Mouse (Mus musculus) left cerebral cortex, adult 18-20 months (tissue): ENCODE measurements at regions not wholly inside any gene's neighbourhood (a gene's known extent, or its start where the extent isn't known, plus 50 kb on each side); places are given as distances from the start of the nearest gene placed in this dataset.

ENCODE experiments used
- DNase-seq, 2 experiments: peaks; one replicate each; pipeline ENCODE4 v3.0.0; 2021 to 2022; ENCODE audit warnings: low spot score in 2 of 2, mixed read lengths in 1 of 2
- microRNA-seq, 2 experiments: library from miRNA; unstranded; fragments of <30 nt; microRNA quantifications; one replicate each; pipeline ENCODE4 v1.2.0; 2021

GRCm38 (mm10) chr10:91967570-91968310, 754.5 kb downstream of the Nedd1 start:
- no peak for DNase-seq

DNA sequence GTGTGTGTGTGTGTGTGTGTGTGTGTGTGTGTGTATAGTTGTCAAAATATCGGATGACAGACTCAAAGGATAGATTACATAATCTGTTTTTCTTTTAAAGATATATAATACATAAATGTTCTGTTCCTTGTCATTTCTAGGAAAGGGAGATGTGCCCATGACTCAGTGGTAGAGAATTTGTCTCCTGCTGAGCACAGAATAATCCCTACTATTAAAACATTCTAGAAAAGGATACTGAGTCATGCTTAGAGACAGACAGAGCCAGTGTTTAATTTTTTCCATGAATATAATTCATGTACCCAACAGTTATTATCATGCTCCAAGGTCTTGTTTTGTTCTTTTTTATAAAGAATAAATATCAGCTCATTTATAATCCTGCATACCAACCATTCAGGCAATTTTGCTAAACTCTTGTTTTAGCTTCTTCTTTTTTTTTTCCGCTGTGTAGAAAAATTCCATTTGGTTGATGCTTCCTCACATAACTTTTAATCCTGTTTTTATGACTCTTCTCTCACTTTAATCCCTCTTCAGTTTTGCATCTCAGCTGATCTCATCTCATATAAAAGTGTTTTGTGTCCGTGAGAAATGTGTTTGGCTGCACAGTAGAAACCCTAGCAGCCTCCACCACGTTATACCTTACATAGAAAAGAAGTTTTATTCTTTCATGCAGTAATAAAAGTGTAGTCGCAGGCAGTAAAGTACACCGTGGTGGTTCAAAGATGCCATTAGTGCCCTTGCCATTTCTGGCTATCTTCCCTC, 762.3 kb downstream of the Nedd1 start:
- DNase-seq, result no peak

DNA sequence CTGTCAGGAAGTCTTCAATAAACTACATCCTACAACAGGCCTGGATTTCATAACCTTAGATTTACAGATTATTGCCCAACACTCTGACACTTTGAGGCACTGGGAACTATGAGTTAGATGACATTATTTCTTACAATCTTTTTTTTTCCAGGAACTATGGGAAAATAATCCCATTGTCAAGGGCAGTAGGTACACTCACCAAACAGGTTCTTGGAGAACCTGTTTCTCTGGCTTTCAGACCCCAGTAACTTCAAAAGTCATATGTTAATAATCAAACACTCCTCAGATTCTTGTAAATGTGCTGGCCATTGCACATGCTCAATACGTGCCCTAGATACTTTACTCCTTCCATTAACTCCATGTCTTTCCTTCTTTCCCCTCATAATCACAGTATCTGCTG, 769.1 kb downstream of the Nedd1 start:
- DNase-seq, result no peak

GRCm38 (mm10) chr10:91923626-91924025, 742.5 kb upstream of the Tmpo start:
- DNase-seq, result no peak

GRCm38 (mm10) chr10:91889864-91890263, 708.7 kb upstream of the Tmpo start:
- no peak for DNase-seq

- peak; percentile 14 to 44 for DNase-seq
Observed at GRCm38 (mm10) chr10:91888537-91888936, 707.4 kb upstream of the Tmpo start.

DNA sequence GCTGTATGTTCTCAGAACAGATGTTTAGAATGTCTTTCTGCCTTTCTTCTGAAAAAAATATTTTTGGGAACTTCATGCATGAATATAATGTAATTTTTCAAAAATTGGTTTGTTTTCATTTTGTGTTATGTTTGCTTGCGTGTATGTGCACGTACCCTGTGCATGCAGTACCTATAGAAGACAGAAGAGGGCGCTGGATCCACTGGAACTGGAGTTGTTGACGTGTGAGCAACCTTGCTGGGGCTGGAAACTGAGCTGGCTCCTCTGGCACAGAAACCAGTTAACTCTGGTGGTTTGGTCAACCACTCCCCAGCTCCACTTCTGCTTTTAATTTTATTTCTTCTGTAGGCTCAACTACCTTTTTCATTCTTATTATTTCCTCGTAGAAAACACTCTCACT, 702.0 kb upstream of the Tmpo start:
- no peak for DNase-seq

DNA sequence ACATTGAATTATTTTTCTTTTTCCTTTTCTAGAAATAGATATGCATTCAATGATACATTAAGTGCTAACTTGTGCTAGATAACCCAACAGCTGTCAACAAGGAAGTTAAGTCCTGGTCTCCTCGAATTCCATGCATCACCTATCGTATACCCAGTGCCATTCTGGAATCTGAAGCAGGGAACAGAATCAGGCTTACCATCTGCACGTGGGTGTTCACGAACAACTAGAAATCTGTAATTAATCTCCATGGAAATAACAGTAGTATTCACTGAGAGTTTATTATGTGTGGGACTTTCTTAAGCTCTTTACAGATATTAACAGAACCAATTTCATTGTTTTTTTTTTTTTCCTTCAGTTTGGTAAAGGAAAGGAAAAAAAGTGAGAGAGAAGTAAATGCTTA, 701.4 kb upstream of the Tmpo start:
- no peak for DNase-seq

- DNase-seq, result no peak
Observed at GRCm38 (mm10) chr10:91881521-91882228, 700.6 kb upstream of the Tmpo start.

GRCm38 (mm10) chr10:91875450-91875849, 694.3 kb upstream of the Tmpo start:
- no peak for DNase-seq

DNA sequence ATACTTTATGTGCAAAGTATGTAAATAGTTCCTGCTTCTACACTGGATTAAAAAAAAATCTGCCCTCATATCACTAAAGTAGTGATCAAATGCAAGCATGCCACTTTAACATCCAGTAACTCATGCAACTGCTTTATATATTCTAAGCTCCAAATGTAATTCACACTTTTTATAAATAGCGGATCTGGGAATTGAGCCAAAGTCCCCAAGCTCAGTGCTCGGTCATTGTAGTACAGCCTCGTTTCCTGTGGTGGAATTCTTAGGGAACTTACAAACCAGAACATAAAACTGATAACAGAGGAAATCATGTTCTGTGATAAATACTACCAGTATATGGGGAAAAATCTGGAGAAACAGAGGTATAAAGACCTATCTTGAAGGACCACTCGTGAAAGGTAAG, 690.1 kb upstream of the Tmpo start:
- DNase-seq, result peak in 1 of 2 experiments; percentile 10

GRCm38 (mm10) chr10:91858711-91859595, 677.8 kb upstream of the Tmpo start:
- DNase-seq, result no peak

- no peak for DNase-seq
Observed at GRCm38 (mm10) chr10:91827074-91827473, 646.0 kb upstream of the Tmpo start.

- DNase-seq, result no peak
Observed at GRCm38 (mm10) chr10:91823499-91823898, 642.4 kb upstream of the Tmpo start.

DNA sequence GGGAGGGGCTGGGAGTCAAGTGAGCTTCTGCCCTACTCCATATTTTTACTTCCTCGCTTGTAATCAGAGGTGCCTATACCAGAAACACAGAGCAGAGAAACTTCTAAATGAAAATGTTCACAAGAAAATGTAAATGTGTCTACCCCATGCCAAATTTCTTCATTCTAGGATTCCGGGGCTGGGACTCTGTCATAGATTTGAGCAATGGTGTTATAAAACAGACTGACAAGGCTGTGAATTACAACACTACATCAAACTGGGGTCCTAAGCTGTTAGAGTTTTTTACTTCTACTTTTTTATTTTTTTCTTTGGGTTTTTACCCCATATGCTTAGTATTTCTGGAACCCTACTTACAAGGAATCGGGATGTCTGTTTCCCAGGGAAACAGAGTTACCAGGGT, 623.8 kb upstream of the Tmpo start:
- no peak for DNase-seq

Small RNA genes lying in the stretch of these regions (microRNA-seq; reads per million reads assigned to microRNA genes)
- gene Gm22582 (0 reads per million in 2 experiments), gene Mir1251 (0.99 to 1.5 reads per million in 2 experiments), gene Mir135a-2 (14.7 to 17.8 reads per million in 2 experiments)
